Mouse (Mus musculus): ENCODE results near the gene Cenpp.

DNA sequence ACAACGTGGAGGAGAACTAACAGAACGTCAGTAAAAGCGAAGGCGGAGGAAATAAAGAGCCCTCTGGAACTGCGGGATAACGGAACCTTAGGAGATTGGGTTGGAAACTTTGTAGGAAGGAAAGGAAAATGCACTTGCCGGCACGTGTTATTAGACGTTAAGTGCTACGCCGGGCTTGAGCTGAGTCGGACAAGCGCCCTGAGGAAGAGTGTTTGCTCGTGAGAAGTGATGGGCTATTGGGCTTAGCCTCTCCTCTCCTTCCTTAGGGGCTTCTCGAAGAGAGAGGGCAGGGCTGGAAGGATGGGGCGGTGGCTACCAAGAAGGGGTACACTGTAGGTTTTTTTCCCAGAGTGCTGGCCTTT is 576 bp upstream of the Cenpp start:
- no peak for TF ChIP-seq CTCF (IDR thresholded peaks at IDR 0.05; ENCODE audit: low read depth)
- no peak for TF ChIP-seq EP300 (IDR thresholded peaks at IDR 0.05; ENCODE audit: low read depth)
